Mouse (Mus musculus) layer of hippocampus, postnatal 14 days (tissue): ENCODE measurements around the gene Zfp286. TPM values are rescaled to one million over a fixed set of nuclear protein-coding genes. Genes with fewer than 3 reads are reported as not detected.

Experiments used
- DNase-seq, 2 experiments: peaks; one replicate each; pipeline ENCODE4 v3.0.0; 2021 to 2022; ENCODE audit warnings: low spot score in 2 of 2, mixed read lengths in 1 of 2
- long read RNA-seq, 2 experiments: library from polyadenylated mRNA; stranded (forward); transcript quantifications; one replicate each; pipeline ENCODE4 v2.0.0; 2021
- total RNA-seq, 2 experiments: library from RNA; stranded (reverse); gene quantifications; 2 replicates each; pipeline ENCODE4 v1.2.3; 2021

Zfp286 gene
- 10 to 100 TPM; 21.3 to 21.5 TPM for total RNA-seq
- long read RNA-seq, experiment 1, transcript Zfp286-201 (6 exons, 3,051 nt) = major isoform, 8 of 25 reads
- long read RNA-seq, experiment 1, transcript Zfp286-202 (6 exons, 1,979 nt) = minor isoform, 7 of 25 reads
- long read RNA-seq, experiment 1, partial matches to known transcripts = 1 of 25 reads
- long read RNA-seq, experiment 1, other reads (novel, unspliced or antisense) = 8 of 25 reads
- long read RNA-seq, experiment 2, transcript Zfp286-201 (6 exons, 3,051 nt) = major isoform, 7 of 20 reads
- long read RNA-seq, experiment 2, partial matches to known transcripts = 1 of 20 reads
- long read RNA-seq, experiment 2, other reads (novel, unspliced or antisense) = 8 of 20 reads

DNA sequence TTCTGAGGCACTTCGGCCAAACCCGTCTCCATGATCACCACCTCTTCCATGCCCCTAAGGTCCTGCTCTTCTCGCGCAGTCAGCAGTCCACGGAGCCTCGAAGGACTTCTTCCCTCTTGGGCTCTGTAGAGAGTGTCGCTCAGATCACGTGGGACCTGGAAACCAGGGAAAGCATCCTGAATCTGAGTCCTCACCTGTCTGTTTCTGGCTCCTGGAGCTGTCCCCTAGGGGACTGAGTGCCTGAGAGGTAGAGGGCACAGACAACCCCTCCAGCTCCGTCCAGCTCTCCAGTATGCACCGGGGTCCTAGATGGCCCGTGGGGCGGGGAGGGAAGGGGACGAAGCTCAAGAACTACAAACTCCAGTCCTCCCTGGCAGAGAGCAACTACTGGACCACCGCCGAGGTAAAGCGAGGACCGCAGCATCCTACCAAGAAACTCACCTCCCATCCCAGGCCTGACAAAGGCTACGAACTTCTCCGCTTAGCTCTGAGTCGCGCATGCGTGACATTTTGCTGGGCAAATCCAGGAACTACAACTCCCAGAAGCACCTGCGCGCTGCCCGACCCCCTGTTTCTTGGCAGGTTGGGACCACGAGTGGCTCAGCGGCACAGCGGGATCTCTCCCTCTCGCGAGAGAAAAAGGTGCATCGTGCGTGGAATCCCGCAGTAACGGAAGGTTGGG, at the start of gene Zfp286:
Gene Zfp286, minus strand, starts transcription at position 528 of the 682 bp plus-strand sequence.
- peak; percentile 90 to 92 for DNase-seq

DNA sequence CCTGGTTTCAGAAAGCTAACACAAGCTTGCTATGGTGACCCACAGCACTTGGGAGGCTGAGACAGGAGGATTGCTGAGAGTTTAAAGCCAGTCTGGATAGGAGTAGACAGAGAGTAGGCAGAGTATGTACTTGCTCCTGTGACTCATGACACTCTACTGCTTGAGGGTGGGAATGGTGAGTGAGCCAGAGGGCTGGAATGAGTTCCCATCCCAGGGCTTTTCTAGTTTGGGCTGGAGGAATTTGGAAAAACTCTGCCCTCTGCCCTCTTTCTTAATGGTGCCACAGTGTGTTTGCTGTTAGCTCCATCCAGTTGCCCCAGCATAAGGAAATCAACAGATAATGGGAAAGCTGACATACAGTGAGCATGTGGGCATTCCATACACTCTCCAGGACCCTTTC, 42.6 kb upstream of the Zfp286 start:
- DNase-seq = no peak

DNA sequence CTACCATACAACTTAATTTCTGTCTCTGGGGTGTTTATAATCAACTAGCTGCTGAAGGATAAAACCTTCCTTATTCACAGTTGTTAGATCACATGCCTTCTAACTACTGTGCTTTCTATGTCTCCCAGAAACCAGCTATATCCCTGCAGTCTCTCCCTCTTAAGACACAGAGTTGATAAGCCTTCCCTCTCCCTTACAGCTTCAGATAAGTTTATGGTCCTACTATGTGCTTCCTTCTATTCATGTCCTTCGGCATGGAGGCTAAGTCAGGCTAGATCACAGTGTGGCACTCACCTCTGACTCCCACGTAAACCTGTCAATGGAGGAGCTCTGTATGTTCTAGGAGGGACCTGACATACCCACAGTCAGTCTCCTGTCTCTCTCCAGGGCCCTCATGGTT, 41.1 kb upstream of the Zfp286 start:
- DNase-seq = no peak

DNA sequence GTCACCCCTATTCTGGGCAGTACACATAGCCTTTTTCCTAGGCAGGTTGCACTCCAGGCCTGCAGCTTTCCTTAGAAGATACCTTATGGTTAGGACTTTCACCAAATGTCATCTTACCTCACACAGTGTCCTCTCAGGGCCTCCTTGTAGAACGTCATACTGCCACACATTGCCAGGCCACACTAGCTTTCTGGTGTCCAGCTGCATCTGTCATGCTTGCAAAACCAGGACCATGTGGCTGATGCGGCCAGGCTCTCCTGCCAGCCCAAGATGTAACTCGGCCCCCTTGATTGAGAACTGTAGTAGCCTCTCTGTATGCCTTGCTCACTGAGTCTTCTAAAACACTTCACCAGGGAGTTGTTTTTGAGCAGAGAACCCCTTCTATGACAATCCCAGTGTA, 38.6 kb upstream of the Zfp286 start:
- DNase-seq = no peak

DNA sequence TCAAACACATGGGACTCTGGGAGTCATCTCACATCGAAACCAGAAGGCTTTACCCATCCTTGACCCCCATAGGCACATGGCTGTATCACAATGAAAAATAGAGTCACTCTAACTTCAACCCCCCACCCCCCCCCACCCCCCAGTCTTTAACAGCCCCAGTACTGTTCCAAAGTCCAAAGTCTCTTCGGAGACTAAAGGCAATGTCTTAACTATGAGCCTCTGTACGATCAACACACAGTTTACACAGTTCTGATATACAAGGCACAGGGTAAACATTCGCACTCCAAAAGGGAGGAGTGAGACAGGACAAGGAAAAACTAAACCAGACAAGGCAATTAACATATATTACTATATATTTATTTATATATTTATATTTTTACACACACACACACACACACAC, 37.9 kb upstream of the Zfp286 start:
- no peak for DNase-seq

DNA sequence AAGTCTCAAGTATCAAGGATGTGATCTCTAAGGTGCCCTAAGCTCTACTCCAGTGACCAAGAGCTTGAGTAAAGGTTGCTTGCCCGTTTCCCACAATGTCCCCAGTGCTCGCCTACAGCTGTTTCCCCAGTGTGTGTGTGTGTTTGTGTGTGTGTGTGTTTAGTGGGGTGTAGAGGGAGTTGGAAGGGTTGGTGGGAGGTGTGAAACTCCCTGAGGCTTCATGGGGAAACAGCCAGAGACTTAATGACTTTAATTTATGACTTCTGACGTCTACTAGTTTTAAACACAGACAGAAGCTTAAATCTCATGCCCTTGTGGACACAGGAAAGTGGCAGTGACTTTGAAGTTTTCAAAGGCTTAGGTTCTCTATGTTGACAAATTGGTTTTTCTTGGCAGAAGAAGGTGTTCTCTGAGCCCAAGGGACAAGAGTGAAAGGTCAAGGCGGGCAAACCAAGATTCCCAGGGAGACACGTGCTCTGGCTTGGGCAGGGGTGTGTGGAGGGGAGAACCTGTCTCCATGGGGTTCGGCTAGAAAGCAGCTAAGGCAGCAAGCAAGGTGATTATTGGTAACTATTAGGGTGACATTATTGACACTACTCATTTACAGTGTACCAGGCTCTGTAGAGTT, 37.0 kb upstream of the Zfp286 start:
- DNase-seq = no peak

DNA sequence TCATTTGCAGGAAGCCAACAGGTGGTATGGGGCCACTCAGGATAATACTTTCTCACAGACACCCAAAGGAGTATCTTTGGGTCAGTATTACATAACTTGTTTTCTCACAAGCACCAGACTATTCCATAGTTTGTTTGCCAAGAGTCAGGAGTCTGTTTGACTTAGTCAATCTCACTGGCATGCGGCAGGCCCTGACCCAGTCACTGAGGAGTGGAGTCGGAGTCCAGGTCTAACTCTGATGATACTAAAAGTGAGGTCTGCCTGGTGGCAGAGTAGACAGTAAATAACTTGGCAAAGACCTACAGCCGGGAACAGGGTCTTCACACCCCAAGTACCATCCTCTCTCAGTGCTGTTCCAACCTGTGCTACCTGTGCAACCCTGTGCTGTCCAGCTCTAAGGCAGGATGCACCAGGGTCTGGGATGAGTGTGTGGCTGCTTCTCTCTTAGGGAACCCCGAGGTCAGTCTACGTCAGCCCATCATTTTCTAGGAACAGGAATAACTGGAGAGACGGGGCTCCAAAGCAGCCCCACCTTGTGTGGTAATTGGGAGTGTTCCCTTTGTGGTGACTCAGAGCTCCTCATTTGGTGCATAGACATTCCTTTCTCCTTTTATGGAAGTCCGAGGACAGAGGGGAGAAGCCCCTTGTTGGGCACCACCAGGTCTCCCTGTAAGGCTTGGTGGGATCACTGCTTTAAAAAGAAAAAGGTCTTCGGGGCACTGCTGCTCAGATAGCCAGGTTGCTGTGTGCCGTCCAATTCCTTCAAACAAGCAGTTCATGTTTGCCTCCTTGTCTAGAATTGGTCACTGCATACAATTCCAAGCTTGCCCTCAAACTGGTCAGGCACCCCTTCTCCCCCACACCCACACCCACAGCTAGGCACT, 36.2 kb upstream of the Zfp286 start:
- DNase-seq = no peak

DNA sequence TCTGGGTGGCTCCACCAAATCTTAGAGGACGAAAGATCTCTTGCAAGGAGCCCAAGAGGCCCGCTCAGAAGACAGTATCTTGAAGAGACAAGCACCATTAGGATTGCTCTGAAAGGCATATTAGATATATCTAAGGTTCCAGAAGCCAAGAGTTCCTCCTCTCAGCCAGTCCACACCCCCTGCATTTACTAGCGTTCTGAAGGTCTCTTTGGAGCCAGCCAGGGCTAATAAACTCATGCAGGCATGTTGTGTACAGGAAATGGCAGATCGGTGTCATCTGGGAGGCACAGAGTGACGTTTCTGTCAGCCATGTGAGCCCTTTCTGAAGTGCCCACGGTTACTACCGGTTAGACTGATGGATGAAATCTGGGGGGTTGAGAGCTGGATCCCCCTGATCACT, 34.9 kb upstream of the Zfp286 start:
- DNase-seq = no peak

DNA sequence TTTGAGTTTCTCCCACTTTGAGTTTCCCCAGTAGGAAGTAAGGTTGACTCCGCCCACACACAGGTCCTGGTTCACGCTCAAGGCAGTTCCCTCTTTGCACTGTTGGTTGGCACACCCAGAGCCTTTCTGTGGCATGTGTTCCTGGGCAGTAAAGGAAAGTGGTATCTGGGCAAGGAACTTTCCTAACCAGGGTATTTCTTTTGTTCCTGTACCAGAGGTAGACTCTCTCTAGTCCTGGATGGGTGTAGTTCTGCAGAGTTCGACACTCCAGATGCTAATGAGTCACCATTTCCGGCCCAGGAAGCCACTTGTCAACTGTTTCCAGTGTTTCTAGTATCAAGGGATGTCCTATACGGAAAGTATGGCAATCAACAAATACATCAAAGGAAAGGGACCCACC, 32.6 kb upstream of the Zfp286 start:
- DNase-seq = no peak

DNA sequence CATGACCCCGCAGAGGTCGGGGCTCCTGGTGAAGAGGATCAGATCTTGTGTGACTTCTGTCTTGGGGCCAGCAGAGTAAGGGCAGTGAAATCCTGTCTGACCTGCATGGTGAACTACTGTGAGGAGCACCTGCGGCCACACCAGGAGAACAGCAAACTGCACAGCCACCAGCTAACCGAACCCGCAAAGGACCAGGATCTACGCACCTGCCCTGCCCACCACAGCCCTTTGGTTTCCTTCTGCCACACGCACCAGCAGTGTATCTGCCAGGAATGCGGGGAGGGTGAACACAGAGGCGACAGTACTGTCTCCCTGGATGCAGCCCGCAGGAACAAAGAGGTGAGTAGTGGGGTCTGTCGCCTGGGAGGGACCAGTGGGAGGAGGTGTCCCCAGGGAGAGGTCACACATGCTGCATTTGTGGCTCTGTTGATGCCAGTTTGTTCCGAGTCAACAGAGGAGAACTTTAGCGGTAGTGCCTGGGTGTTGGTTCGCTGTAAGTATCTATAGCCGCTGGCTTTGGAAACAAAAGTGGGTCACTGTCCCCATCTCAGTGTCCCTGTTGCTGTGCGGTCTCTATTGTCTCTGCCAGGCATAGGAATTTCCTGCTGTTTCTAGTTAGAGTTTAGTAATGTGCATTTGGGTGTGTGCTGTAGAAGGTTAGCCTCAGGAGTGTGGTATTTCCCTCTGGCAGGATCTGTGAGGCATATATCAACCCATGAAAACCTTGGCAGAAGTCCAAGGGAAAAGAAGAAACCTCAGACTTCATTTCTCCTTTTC, 31.6 kb upstream of the Zfp286 start:
- no peak for DNase-seq

DNA sequence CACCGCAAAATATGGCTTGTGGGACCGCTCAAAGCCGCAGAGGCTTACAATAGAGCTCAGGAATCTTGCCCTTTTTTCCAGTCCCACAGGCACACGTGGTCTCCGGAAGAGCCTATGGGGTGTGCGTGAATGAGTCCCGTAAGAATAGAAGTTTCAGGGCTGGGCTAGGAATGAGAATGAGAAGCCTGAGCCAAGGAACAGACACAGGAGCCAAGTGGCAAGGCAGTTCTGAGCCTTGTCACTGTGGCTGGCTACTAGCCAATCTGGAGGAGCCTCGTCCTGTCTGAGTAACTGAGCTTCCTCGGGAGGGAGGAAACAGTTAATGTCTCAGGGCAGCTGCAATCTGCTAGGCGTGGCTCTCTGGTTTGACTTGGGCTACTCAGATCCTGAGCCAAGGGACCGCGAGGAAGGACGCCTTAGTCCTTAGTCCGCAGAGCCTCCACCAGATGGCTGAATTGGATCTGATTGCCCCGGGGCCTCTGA, 30.8 kb upstream of the Zfp286 start, which contains the start of gene Trim16:
Gene Trim16, plus strand, starts transcription at position 173 of the 483 bp plus-strand sequence.
- DNase-seq = peak; percentile 21 to 44

DNA sequence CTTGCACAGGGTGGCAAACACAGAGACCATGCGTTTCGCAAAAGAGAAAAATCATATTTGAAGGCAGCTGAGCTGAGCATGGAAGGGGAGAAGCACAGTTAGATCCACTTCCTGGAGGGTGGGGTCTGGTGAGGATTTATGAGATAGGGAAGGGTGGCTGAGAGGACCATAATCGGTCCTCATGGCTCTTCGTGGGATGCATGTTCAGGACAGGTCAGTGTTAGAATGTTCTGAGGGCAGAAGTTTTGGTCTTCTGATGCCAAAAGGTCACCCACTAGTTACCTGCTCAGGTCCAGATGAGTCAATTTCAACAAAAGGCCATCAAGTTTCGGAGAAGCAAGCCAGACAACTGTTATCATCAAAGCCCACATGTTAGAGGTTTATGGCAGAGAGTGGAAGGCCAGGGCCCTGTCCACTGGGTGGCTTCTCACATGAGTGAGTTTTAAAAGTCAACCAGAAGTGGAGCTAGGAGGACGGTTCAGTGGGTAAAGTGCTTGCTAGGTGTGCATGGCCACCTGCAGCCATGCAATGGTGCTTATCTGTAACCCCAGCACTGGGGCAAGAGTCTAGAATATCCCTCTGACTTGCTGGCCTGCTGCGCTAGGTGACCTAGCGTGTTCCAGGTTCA, 29.9 kb upstream of the Zfp286 start:
- no peak for DNase-seq

DNA sequence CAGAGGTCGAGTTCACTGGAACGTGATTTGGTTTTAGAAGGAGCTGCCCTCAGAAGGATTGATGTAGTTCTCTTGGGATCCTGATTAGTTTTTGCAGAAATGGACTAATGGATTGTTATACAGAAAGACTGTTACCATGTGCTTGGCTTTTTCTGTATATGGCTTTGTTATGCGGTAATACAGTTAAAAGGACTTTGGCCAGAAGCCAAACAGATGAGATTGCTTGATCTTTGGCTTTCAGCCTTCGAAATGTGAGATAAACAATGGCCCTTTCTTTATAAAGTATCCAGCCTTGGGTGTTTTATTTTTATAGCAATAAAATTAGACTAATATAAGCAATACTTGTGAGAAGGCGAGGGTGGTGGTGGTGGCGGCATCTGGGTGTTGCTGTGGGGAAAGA, 27.3 kb upstream of the Zfp286 start:
- no peak for DNase-seq

DNA sequence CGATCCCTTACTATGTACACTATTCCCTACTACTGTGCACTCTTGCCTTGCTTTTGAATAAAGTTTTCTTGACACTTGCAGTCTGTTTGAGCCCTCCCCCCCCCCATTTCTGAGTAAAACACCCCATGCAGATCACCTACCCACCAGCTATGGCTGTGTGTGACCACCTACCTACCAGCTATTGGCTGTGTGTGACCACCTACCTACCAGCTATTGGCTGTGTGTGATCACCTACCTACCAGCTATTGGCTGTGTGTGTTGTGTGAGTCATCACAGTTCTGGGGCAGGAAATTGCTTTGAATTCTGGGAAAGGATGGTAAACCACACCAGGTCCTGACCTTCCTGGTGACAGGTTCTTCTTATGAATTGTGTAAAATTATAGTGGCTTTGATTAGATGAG, 26.2 kb upstream of the Zfp286 start:
- no peak for DNase-seq

DNA sequence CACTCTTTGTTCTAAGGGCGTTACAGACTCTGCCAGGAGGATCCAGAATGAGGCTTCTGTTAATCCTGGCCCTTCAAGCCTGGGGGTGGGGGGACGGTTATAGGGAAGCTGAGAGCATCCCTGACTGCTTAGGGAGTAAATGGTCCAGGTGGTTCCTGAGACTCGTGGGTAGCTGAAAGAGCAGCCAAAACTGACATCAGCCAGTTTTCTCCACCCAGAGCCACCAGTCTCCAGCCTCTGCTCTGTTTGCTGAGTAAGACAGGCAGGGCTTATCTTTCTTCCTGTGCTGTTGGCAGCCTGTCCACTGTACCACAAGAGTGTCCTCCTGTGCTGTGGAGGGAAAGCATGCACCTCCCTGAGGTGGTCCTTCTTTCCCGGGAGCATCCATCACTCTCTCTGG, 25.4 kb upstream of the Zfp286 start:
- no peak for DNase-seq

DNA sequence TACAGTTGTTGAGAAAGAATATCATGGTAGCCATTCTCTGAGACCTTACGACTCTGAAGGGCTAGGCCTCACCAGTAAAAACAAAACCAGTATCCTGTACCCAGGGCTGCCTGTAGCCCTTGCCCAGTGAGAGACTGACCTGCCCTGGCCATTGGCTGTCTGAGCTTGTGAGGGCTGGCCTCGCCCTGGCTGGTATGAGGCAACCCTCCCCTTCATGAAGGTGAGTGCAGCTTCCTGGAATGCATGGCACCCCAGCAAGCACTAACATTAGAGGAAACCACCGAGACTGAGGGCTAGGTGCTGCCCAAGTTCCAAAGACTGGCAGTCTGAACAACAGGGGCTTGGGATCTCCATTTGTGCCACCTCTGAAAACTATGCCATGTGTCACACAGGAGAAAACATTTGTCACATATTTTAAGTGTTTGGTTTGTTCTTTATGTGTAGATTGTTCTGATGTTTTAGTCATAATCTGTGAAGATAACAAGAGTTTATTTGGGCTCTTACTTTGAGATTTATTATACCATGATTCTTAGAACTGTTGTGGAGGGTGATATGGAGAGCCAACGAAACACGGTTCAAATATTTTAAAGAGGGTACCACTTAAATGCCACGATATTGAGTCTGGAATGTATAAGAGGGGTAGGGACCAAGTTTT, 24.8 kb upstream of the Zfp286 start:
- no peak for DNase-seq

DNA sequence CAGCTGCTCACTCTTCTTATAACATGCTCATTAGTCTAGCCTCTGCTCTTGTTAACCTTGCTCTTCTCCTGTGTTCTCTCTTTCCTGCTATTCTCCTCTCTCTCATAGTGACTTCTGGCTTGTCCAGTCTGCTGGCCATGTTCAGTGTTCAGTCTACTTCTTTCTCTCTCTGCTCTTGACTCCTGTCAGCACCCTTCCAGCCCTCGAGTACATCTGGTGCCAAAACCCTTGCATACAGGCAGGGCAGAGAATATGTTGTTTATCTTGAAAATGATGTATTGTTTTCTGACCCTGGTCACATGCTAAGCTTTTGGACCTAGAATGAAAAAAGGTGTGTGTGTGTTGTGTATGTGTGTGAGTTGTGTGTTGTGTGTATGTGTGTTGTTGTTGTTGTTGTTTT, 24.2 kb upstream of the Zfp286 start:
- no peak for DNase-seq

DNA sequence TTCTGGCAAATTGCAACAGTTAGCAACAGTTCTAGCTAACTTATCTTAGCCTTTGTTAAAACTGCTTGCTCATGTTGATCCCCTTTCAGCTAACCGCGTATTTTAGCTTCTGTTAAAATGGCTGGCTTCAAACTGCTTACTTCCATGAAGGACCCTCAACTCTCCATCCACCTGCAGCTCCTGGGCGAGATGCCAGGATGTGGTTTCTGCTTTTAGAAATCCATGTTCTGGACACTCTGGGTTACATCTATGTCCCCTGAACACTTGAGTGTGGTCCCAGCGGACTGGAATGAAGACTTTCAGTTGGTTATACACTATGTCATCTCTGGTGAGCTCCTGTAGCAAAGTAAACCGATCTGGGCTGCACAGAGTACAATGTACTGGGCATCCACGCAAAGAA, 23.0 kb upstream of the Zfp286 start:
- no peak for DNase-seq

DNA sequence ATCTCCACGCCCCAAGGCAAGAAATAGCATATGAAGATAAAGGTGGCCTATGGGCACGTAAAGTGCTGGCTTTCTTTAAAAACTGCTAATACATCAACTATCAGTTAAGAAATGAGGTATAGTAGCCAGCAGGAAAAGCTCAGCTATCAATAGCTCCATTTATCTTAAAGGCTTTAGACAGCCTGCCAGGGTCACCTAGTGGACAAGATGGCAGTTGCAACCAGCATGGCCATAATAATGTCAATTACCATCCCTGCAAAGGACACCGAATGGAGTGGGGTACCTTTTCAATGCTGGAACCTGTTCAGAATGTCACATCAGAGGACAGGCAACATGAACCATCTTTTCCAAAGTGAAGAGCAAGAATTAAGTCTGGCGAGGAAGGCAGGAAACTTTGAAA, 19.9 kb upstream of the Zfp286 start:
- no peak for DNase-seq
